Mouse (Mus musculus): ENCODE measurements at regions not wholly inside any gene's neighbourhood (a gene's known extent, or its start where the extent isn't known, plus 50 kb on each side); places are given as distances from the start of the nearest gene placed in this dataset.

- peak; percentile 58 for DNase-seq (ENCODE audit: extremely low spot score)
Observed at GRCm38 (mm10) chr10:99641784-99642183, 117.7 kb downstream of the Csl start.

DNA sequence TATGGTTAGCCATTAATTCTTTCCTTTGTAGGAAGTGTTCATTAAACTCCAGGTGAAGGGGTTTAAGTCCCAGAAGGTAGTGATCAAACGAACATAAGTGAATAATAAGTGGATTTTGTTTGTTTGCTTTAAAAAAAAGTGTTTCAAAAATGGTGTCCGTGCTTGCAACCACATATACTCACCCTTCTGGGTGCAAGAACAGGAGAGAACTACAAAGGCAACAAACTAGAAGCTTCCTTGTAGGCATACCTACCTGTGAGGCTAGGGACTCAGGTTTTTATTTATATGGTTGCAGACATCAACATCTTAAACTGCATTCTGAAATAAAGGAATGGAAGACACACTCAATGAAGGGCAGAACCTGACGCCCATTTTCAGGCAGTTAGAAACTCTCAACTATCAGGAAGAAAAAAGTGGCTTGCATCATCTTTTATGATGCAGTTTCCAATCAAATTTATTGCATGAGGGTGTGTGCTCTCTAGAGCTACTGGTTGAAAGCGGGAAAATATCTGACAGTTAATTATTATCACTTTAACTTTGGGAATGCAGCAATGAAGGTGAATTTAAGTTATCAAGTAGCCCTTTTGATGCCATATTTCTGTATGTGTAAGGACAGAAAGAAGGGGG, 117.1 kb downstream of the Csl start:
- DNase-seq (ENCODE audit: extremely low spot score): no peak

DNA sequence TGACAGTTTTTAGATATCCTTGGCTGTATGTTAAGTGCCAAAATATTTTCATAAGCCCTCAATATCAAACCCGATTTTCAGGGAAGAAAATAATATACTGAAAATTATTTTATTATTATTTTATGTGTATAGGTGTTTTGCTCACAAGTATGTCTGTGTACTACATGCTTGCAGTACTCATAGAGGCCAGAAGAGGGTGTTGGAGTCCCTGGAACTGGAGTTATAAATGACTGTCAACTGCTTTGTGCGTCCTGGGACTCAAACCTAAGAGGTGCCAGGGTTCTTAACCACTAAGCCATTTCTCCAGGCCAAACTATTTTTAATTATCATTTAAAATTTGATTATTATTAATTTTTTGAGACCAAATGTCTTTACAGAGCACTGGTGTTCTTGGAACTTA, 114.5 kb downstream of the Csl start:
- peak; percentile 27 for DNase-seq (ENCODE audit: extremely low spot score)

DNA sequence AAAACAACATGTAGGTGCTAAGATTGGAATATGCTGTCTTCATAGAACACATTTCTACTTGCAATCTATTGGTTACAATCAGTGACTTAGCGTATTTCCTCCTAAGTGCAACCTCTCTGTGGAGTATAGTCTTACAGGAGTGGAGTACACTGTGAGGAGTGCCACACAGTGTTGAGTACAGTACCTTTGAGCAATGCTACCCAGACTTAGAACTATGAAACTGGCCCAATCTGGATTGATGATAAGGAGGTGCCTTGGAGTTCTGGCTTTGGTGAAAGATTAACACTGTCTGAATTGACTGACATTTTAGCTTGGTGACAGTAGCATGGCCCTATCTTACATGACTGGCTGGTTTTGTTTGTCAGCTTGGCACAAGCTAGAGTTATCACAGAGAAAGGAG, 107.4 kb downstream of the Csl start:
- DNase-seq (ENCODE audit: extremely low spot score): no peak

DNA sequence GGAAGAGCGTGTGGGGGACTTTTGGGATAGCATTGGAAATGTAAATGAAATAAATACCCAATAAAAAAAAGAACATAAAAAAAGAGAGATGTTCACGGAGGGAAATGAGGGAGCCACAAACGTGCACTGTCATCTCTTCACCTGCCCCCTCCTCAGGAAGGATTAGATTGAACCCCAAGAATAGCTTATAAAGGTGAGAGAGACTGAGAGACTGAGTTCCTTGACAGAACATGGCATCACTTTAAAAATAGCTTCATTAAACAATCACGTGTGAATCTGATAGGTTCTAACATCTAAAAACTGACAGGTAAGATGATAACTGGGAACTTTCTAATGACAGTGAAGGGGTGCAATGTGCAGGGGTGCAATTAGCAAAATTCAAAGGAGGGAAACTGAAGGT, 105.2 kb downstream of the Csl start:
- no peak for DNase-seq (ENCODE audit: extremely low spot score)

GRCm38 (mm10) chr10:99676557-99677098, 82.8 kb downstream of the Csl start:
- DNase-seq (ENCODE audit: extremely low spot score): no peak

DNA sequence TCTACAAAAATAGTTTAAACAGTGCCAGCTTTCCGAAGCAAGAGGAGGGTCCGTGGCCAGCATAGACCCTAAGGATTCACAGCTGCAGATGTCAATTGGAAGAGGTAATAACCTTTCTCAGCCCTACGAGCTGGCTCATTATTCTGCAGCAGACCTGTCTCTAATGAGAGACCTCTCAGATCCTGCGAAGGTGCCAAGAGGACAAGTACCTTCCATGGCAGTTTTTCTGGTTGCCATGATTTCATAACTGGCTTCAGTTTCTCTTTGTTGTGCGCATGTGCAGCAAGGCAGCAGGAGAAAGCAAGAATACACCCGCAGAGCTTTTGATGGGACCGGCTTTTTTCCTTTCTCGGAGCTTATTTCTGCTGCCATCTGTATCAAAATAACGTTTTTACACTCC, 81.4 kb downstream of the Csl start:
- no peak for DNase-seq (ENCODE audit: extremely low spot score)

- DNase-seq (ENCODE audit: extremely low spot score): no peak
Observed at GRCm38 (mm10) chr10:99679813-99680212, 79.6 kb downstream of the Csl start.

DNA sequence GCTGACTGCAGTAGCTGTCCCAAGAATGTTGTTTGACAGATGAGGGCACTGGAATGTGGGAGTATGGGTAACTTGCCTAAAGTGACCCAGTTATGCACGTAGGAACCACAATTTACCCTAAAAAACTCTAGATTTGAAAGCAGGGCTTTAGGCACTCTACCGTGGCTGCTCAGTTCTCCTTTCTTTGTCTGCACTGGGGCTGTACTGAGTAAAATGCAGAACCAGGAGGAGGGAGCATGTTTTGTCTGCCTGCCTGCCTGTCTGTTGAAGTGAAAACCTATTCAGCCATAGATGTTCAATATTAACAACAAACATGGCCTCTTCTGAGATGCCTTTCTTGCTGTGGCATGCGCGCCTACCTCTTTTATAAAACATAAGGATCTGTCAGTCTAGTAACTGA, 77.5 kb downstream of the Csl start:
- DNase-seq (ENCODE audit: extremely low spot score): no peak

GRCm38 (mm10) chr10:99682350-99682749, 77.1 kb downstream of the Csl start:
- DNase-seq (ENCODE audit: extremely low spot score): no peak

- no peak for DNase-seq (ENCODE audit: extremely low spot score)
Observed at GRCm38 (mm10) chr10:99683310-99683709, 76.1 kb downstream of the Csl start.

DNA sequence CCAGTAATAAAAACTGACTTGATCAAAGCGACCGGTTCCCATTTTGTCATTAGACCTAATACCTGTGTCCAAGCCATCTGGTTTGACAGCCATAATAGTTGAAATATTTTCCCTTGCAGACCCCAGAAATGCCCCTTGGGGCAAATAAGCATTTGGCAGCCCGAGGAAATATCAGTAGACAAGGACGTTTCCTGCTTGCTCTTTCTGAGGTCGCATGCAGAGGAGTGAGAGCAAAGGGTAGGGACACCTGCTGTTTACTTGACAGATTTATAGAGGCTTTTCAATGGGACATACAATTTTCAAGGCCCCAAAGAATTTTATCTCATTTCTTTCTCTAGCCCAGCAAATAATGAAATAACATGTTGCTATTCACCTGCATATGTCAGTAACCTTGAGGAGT, 73.5 kb downstream of the Csl start:
- DNase-seq (ENCODE audit: extremely low spot score): no peak

- no peak for DNase-seq (ENCODE audit: extremely low spot score)
Observed at GRCm38 (mm10) chr10:99687011-99687410, 72.4 kb downstream of the Csl start.

DNA sequence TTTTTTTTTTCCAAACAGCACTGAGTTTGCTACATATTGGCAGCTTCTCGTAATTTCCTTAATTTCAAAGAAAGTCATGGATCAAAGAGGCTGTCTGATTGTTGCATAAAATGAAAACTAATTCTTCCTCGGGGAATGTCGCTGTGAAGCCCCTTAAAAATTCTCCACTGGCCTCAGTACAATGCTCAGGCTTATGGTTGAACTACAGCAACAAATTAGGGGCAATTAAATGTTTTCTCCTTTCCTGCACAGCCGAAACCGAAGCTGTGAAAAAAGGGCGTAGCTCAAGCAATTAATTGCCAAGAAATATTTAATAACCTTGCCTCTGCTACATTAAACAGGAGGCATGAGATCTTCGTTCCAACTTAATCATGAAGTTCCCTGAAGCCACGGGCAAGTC, 61.8 kb downstream of the Csl start:
- no peak for DNase-seq (ENCODE audit: extremely low spot score)

- DNase-seq (ENCODE audit: extremely low spot score): no peak
Observed at GRCm38 (mm10) chr10:99699498-99699897, 60.0 kb downstream of the Csl start.

DNA sequence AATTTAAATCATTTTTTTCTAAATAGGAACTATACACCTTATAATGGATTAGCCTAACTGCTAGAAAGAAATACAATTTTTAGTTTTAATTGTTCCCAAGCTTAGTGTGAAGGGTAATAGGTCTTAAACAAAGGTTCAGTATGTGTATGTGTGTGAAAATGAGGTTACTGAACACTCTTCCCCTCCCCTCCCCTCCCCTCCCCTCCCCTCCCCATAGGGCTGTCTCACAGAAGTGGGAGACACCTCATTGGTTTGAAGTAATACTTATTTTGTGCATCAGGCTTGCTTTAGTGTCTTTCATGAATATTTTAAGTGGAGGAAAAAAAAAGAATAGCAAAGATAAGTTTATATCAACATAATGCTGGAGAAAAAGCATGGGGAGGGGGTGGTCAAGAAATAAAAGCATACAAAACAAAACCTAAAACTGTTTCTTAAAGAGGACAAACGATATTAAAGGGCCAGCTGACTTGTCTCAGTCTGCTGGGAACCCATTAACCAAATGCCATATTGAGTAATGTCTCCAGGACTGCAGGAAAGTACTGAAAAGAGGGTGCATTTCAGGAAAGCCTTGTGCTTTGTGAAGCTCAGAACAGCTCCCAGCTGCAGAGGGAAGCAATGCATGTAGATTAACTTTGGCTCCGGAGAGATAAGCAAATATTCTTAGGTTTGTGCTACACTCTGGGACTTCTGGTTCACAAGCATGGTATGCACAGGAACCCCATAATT, 59.2 kb downstream of the Csl start:
- DNase-seq (ENCODE audit: extremely low spot score): no peak

All from embryo, embryonic 9.5 days (tissue).